Mouse (Mus musculus): ENCODE data around the gene Myzap. TPM values are rescaled to one million over a fixed set of nuclear protein-coding genes. Genes with fewer than 3 reads are reported as not detected.

Gene Myzap
- total RNA-seq, 2 experiments from 2014 or later: 4.8 to 5.9 TPM

DNA sequence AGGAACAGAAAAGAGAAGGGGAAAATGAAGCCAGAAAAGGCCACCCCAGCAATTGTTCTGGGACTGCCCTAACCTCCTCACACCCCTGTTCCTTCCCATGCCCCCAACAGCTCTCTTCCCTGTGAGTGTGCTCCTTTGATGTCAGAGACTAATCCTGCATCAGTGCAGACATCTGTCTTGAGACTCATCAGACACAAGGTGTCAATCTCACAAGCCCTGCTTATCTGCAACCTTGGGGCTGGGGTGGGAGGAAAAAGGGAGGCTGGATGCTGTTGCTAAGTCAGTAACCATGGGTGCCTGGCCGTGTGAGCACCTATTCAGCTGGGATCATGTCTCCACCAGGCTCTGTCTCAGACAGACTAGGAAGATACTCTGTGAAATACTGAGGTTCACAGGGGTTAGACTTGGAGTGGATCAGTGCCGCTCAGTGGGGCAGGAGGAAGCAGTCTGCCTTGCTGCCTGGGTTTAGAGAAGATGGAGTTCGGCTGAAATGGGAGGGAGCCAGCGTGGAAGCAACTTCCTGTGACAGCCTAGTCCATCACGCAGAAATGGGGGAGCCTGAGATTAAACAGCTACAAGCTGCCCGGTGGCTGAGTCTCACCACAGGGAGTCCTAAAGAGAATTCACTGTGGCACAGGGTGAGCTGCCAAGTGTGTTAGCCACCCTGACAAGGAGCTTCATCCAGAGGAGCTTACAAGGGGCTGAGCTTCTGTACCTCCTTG, 12.9 kb upstream of the Myzap start:
- no peak for DNase-seq

DNA sequence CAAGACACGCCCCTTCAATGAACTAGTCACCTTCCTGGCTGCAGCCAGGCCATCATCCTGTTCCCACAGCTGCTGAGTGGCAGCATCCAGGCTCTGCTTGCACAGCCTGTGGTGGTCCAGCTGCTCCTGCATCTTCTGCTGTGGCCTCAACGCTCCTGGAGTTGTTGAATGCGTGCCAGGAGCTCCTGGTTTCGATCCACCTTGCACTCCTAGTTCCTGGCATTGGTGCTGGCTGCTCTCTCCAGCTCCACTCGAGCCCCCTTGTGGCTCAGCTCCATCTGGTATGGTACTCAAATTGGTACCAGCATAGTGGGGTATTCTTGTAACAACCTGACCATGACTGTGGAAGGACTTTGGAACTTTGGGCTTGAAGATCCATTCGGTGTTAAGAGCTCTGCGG, 7.7 kb upstream of the Myzap start:
- DNase-seq: no peak

DNA sequence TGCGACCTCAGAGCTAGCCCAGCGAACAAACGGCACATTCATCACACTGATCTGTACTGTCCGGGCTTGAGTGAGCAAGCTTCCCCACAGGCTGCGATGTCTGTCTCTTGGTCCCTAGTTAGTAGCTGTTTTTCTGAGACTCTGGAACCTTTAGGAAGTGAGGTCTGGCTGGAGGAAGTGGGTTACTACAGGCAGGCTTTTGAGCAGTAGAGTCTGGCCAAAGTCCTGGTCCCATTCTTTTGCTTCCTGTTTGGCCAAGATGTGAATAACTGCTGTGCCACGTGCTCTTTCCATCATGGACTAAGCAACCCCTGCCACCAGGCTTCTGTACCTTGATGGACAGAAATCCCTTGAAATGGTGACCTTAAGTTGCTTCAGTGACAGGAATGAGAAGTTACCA, 4.7 kb upstream of the Myzap start:
- DNase-seq: no peak

DNA sequence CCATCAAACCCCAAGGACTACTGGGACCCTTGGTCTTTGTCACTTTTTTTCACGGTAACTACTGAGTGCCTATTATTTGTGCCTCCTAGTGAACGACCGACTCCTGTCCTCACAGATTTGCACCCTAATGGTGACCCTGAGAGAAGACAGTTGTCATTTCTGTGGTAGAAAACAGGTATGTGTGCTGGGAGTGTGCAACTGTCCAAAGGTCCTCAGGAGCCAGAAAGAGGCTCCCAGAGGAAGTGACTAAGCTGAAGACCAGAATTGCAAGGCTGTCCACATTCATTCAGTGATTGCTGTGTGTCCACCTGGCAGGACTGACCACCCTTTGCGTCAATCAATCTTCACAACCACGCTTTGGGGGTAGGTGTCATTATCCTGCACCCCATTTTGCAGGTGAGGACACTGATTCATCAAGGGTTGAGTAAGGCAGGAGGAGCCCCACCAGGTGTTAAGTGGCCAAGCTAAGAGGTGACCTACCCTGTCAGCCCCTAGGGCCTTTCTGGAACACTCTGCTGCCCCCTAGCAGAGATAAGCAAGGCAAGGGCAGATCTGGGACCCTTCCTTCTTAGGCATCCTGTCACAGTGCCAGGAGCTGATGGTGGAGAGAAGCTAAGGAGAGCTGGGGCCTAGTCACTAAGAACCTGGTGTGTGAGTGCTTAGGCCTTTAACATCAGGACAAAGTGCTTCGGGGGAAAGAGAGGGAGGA, 571 bp upstream of the Myzap start:
- DNase-seq: no peak

DNA sequence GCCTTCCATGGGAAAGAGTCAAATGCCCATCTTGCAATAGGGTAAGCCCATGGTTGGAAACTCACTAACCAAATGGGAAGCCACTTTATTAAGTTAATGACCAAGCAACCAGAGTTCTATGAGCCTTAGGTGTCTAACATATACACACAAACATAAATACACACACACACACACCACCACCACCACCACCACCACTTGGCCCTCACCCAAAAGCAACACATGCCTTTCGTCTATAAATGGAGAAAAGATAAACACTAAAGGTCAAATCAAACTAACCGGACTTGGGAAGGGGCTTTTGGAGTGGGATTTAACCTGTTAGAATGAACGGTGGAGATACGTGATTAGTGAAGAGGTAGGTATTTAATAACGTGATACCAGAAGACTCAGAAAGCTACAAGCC, 1.1 kb downstream of the Myzap start:
- no peak for DNase-seq

DNA sequence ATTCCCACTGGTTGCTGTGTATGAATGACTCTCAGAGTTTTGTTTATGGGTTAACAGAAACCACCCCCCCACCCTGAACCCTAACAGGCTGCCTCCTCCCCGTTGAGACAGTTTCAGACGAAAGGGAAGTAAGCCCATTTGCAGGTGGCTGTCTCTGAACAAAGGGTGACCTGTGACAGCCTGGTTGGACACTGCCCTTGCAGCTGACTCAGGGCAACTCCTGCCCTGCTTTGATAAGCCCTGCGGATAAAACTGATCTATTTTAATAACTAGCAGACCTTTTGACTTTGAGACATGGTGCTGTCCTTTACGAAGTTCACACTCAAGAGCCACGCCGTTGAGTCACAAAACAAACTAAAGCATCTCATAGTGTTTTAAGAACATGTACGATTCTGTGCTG, 2.4 kb downstream of the Myzap start:
- DNase-seq: no peak

DNA sequence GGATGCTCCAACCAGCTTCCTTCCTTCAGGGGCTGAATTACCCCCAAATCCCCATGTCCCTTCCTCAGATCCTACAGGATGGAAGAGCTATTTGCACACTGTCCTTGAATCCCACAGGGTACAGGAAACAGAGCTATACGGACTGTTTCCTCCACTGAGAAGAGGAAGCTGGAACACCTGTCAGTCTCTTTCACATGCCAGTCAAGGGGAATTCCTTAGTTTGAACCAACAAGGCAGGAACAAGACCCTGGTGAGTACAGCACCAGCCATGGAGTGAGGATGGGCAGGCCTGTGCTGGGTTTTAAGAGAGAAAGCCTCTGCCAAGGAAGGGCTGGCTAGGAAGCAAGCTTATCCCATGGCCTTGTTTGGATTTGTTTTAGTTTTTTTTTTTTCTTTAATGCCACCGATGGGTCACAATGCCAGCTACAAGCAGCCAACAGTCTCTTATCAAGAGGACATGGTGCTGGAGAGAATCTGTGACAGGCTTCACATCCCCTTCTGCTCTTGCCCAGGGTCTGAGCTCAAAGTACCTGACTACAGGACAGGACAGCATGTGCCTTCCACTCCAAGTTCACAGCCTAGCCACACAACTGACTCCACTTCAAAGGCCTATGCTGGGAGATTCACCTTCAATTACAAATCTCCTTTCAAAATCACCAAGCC, 3.1 kb downstream of the Myzap start:
- DNase-seq: no peak

DNA sequence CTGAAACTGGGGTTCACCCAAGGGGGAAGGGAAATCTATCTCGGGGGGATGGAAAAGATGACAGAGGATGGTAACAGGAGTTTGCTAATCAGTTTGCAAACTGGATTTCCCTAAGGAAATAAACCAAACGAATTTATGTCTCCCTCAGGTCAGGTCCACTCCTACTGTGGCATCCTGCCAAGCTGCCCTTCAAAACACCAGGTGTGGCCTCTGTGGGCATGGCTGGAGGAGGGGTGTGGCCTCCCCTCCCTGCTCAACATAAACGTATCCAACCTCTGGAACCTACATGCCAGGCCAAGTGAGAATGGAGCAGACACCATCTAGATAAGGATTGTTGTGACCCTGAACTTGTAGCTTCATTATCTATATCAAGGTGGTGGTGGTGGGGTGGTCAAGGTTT, 5.8 kb downstream of the Myzap start:
- DNase-seq: no peak

DNA sequence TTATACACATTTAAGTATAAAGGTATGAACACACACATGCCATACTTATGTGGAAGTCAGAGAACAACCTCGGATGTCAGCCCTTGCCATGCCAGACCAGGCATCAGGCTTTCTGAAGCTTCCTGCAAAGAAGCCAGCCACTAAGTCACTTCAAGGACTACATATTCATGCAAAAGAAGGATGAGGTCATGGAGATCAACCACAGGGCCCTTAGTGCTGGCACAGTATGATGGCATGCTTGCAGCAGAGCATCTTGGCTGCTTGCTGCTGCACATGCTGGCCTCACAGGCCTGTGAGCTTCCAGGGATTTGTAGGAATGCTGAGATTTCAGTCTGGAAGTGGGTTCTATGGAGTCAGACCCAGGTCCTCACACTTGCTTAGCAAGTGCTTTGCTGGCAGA, 9.4 kb downstream of the Myzap start:
- DNase-seq: no peak

DNA sequence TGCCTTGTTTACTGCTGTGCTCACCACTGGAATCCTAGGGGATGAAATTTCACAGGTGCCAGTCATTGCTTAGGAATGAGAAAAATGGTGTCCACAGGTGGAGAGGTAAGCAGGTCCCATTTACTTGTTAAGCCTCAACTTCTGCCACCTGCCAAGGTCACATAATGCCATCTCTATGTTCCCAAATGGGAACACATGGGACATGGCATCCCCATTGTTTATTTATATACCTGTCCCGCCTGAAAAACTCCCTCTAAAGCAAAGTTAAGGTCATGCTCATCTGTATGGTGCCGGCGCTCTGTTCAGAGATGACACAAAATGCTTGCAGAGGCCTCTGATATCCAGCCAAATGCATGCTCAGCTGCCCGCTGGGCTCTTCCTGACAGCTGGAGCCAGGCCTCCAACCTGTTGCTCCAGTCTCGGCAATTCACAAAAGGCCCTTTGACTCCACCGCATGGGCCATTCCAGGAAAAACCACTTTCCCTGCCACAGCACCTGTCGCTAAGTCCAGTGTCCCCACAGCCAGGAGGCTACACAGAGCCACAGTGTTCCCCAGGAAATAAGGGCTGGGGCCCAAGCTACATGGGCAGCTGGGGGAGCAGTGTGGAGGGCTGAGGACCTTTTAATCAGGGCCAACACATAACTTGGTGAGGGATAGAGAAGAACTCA, 13.1 kb downstream of the Myzap start:
- DNase-seq: peak; percentile 57

DNA sequence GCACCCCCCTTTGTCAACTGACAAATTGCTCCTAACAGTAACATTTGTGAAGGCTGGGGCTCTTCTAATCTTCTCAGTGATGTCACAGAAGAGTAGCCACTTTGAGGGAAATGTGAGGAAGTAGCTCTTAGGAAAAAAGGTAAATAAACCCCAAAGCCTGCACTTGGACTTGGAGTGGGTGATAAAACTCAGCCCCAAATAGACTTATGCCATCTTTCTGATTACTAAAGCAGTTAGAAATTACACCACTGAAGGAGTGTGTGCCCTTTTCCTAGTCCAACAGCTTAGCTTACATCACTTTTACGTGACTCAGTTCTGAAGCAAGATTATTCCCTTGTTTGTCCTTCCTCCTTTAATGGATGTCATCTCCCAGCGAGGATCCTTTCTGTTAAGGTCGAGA, 17.7 kb downstream of the Myzap start:
- no peak for DNase-seq

DNA sequence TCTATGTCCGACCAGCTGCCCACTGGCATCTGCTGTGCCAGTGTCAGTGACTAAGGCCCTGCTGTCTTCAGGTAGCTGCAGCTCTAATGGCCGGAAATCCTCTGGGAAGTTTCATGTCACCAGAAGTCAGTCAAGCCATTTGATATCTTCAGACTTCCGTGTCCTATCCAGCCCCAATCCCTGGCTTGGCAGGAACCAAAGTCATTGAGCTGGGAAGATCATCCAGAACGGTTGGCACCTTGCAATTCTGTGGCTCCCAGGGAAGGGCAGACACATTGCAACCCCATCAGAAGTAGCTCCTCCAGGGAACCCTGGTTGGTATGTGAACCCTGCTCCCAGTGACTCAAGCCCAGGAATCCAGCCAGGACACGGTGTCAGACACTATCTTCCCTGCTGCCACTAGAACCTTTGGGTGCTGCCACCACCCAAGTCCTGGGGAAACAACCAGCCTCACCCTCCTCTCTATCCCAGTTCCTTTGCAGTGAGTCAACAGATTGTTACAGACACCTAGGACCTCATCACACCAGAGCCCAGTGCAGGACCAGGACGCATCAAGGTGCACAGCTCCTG, 18.3 kb downstream of the Myzap start:
- no peak for DNase-seq

DNA sequence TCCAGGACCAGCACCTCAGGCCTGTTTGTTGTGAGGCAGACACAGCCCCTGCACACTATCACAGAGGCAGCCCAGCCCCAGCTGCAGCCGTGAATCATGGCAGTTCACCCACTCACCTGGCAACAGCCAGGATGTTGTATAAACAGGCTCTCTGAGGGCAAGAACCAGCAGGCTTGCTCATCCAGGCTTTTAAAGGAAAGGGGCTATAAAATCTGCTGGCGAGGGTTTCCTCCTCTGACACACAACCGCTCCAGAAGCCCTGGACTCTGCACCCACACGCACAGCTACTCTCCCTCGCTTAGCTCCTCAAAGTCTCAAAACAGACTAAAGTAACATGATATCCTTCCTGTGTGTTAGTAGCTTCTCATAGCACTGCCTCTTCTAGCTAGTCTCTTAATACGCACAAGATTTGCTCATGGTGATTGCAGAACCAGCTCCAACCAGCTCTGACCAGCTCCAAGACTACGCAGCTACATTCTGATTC, 21.0 kb downstream of the Myzap start:
- DNase-seq: no peak

DNA sequence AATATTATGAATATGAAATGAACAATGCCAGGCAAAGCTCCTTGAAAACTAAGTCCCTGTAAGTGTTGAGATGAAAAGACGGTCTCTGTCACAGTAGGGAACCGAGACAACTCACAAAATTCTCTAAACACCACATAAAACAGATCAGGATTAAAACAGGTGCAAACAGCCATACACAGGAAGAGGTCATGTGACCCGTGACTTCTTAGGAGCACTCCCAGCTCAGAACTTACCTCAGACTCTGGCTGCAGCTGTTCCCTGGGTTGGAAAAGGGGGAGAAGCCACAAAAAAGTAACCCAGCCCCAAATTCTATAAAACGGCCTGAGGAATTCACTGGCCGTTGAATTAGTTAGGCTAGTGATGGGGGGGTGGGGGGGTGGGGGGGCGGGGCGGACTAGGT, 22.0 kb downstream of the Myzap start:
- no peak for DNase-seq

DNA sequence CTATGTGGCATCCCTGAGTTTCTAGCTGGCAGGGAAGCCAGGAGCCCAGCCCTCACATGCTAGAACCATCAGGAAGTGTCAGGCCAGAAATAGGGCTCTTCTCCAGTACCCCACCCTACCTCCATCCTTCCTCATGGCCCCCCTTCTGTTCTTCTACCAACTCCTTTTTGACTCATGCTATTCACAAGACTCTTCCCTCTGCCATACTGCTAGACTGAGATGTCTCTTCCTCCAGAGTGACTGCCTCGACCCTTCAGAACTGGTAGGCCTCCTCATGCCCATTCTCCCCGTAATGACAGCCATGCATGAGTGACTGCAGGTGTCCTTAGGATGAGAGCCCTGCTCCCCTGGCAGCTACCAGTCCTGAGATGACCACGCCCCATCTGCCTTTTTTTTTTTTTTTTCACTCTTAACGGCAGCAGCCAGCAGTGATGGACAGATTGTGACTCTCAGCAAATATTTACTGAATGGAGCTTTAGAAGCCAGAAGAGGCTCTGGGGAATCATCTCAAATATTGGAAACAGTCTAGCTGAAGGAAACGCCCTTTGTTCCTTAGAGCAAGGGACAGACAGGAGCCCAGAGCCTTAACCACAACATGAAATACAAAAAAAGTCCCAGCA, 23.7 kb downstream of the Myzap start:
- peak; percentile 22 for DNase-seq

DNA sequence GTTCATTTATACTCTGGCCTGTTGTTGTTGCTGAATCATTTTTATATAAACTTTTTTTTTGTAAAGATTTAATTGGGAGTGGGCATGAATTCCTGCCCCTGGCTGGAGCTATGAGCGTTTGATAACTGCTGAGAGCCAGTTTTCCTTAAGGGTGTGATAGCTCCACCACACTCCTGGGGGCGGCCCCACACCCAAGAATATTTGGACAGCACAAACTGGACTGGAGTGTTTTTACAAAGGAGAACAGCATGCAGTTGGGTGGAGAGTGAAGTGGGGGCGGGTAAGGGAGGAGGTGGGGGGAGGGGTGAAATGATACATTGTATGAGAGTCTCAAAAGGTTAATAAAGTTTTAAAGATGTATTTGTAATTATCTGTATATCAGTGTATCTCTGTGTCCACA, 24.8 kb downstream of the Myzap start:
- DNase-seq: no peak

DNA sequence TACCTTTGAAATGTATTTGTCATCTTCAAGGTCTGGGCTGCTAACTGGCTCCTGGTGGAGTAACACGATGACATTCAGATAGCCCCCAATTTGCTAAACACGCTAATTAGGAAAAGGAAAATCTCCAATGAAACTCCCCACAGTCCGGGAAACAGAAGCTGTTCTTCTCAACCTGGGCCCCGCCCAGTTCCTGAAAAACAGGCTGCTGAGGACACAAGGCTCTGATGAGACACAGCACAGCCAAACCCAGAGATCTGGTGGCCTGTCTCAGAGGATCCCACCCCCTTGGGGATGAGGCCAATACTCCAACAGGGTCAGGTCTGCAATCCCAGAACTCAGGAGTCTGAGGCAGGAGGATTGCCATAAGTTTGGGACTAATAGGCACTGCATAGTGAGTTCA, 25.4 kb downstream of the Myzap start:
- DNase-seq: peak; percentile 32

DNA sequence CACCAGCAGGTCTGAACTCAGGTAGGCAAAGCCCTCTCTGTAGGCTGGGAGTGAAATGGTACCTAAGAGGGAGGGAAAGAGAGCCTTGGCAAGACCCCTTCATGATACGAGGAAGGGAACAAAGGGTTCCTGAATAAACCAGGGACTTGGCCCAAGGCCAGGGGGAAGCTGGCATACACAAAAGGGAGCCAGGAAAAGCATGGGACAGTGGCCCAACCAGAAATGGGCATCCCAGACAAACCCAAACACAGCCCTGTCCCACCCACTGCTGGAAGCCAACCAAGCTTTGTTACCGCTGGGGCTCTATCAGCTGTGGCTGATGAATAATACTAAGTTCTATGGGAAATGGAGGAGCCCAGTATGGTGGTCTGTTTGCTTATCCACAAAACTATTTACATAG, 34.4 kb downstream of the Myzap start:
- DNase-seq: peak; percentile 25

DNA sequence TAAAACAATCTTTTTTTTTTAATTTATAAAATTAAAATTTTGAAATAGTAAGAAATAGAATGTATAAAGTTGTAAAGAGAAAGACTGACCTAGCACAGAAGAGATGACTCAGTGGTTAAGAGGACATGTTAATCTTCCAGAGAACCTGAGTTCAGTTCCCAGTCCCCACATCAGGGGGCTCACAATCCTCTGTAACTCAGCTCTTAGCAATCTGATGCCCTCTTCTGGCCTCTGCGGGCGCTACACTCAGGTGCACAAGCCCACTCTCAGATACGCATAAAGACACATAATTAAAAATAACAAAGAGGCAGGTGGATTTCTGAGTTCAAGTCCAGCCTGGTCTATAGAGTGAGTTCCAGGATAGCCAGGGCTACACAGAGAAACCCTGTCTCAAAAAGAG, 38.2 kb downstream of the Myzap start:
- DNase-seq: no peak

DNA sequence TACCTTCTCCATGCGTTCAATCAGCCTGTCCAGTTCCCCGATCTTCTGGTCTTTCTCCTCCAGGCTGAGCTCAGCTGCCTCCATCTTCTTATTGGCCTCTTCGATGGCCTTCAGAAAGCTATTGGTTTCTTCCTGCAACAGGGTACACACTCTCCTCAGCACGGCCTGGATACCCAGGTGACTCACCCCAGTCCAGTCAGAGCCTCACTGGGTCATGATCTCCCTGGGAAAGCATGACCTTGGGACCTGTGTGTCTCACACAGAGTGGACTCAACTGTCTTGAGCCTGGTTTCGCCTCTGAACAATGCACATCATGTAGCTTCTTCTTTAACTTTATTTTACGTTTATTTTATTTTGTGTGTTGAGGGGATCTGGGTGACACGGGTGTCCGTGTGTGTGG, 42.0 kb downstream of the Myzap start:
- DNase-seq: no peak

DNA sequence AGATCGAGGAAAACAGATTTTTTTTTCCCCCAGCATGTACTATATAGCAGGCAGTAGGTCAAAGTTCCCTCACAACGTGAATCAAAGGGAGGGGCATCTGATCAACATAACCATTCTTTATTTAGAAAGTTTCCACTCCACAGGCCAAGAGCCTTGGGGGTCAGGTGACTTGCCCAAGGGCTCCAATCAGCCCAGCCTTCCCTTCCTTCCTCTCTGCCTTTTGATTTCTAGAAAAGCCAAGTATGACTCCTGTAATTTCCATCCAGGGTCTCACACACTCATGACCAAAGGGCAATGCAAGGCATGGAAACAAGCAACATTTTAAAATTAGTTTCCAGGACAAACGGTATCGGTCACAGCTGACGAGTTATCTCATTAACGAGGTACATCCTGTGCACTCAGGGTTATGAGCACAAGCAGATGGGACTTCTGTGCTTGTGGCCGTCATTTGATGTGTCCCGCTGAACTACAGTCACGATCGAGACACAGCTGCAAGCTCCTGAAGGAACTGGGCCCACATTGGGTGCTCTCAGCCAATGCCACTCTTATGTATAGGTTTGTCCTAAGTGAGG, 44.4 kb downstream of the Myzap start:
- no peak for DNase-seq

DNA sequence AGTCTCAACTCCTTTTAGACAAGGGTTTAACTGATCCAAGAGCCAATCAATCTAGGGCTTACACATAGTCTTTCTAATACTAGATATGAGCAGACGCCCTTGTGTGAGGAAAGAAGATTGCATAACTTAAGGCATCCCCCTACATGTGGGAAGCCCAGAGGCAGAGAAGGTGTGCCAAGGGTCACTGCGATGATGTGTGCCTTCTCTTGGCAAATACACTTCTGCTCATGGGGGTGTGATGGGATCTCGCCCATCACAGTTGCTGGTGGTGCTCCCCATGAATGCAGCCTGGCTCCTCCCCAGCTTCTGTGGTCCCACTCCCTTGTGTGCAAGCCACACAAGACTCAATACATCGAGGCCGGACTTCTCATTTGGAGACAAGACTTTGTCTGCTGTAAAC, 47.3 kb downstream of the Myzap start:
- no peak for DNase-seq
